Mouse (Mus musculus) T-helper 1 cell (primary cell): ENCODE measurements around the gene Numbl.

Experiments used
- in situ Hi-C: fragments of 300-600 bp; cut with MboI, MseI; formaldehyde crosslinking; loops from one replicate; pipeline ENCODE4 v1.15.1; 2025; ENCODE audit warnings: high pct_unique_total_duplicates

Numbl gene

GRCm38 (mm10) chr7:27251946-27252345 is 6.3 kb upstream of the Numbl start:
- in situ Hi-C loops, result loop anchor here (5.0 to 25.0 kb wide), 2 partner anchors 45 to 465 kb away; no protein-coding TSS in a partner anchor

GRCm38 (mm10) chr7:27255721-27256120 is 2.5 kb upstream of the Numbl start:
- in situ Hi-C loops, result loop anchor here (25.0 kb wide), 1 partner anchor 468 kb away; no protein-coding TSS in a partner anchor

- in situ Hi-C loops, result loop anchor here (25.0 kb wide), 1 partner anchor 470 kb away; no protein-coding TSS in a partner anchor
Measured at GRCm38 (mm10) chr7:27257046-27257851, 984 bp upstream of the Numbl start.

- in situ Hi-C loops, result loop anchor here (25.0 kb wide), 1 partner anchor 471 kb away; no protein-coding TSS in a partner anchor
Measured at GRCm38 (mm10) chr7:27257852-27258204, 405 bp upstream of the Numbl start.

- in situ Hi-C loops, result loop anchor here (25.0 kb wide), 1 partner anchor 472 kb away; no protein-coding TSS in a partner anchor
Measured at GRCm38 (mm10) chr7:27259271-27259721, 1.1 kb downstream of the Numbl start.

- in situ Hi-C loops, result loop anchor here (25.0 kb wide), 1 partner anchor 472 kb away; no protein-coding TSS in a partner anchor
Measured at GRCm38 (mm10) chr7:27259771-27260170, 1.5 kb downstream of the Numbl start.

- in situ Hi-C loops, result loop anchor here (25.0 kb wide), 1 partner anchor 474 kb away; no protein-coding TSS in a partner anchor
Measured at GRCm38 (mm10) chr7:27260856-27261255, 2.6 kb downstream of the Numbl start.

- in situ Hi-C loops, result loop anchor here (25.0 kb wide), 1 partner anchor 475 kb away; no protein-coding TSS in a partner anchor
Measured at GRCm38 (mm10) chr7:27261888-27262287, 3.7 kb downstream of the Numbl start.

GRCm38 (mm10) chr7:27264761-27265160 is 6.5 kb downstream of the Numbl start:
- in situ Hi-C loops, result loop anchor here (25.0 kb wide), 1 partner anchor 477 kb away; no protein-coding TSS in a partner anchor

GRCm38 (mm10) chr7:27266515-27267128 is 8.4 kb downstream of the Numbl start:
- in situ Hi-C loops, result loop anchor here (25.0 kb wide), 1 partner anchor 479 kb away; no protein-coding TSS in a partner anchor

GRCm38 (mm10) chr7:27271423-27271822 is 13.2 kb downstream of the Numbl start:
- in situ Hi-C loops, result loop anchor here (25.0 kb wide), 1 partner anchor 484 kb away; no protein-coding TSS in a partner anchor

GRCm38 (mm10) chr7:27273739-27274351 is 15.6 kb downstream of the Numbl start:
- in situ Hi-C loops, result loop anchor here (25.0 kb wide), 1 partner anchor 487 kb away; no protein-coding TSS in a partner anchor

- in situ Hi-C loops, result loop anchor here (25.0 kb wide), 1 partner anchor 488 kb away; no protein-coding TSS in a partner anchor
Measured at GRCm38 (mm10) chr7:27274916-27275315, 16.7 kb downstream of the Numbl start.

- in situ Hi-C loops, result no loop called here
Measured at GRCm38 (mm10) chr7:27276021-27276420, 17.8 kb downstream of the Numbl start.

GRCm38 (mm10) chr7:27277191-27277590 is 19.0 kb downstream of the Numbl start:
- in situ Hi-C loops, result no loop called here

- in situ Hi-C loops, result no loop called here
Measured at GRCm38 (mm10) chr7:27281717-27282116, 23.5 kb downstream of the Numbl start.

- in situ Hi-C loops, result no loop called here
Measured at GRCm38 (mm10) chr7:27282225-27282624, 24.0 kb downstream of the Numbl start.

- in situ Hi-C loops, result no loop called here
Measured at GRCm38 (mm10) chr7:27284865-27285697, 26.8 kb downstream of the Numbl start.

GRCm38 (mm10) chr7:27285698-27286066 is 27.4 kb downstream of the Numbl start:
- in situ Hi-C loops, result no loop called here

GRCm38 (mm10) chr7:27288732-27289131 is 30.5 kb downstream of the Numbl start:
- in situ Hi-C loops, result no loop called here

GRCm38 (mm10) chr7:27290555-27290954 is 32.3 kb downstream of the Numbl start:
- in situ Hi-C loops, result no loop called here
